Mouse (Mus musculus): ENCODE results near the gene Slc7a11.

Gene Slc7a11

GRCm38 (mm10) chr3:49867147-49867950, 576.1 kb downstream of the Slc7a11 start:
- DNase-seq (ENCODE audit: low spot score in 2 of 2), result no peak

- peak in 1 of 2 experiments; percentile 16 for DNase-seq (ENCODE audit: low spot score in 2 of 2)
These were observed 577.3 kb downstream of the Slc7a11 start for GRCm38 (mm10) chr3:49866061-49866515.

- no peak for DNase-seq (ENCODE audit: low spot score in 2 of 2)
These were observed 586.6 kb downstream of the Slc7a11 start for GRCm38 (mm10) chr3:49856797-49857196.

- DNase-seq (ENCODE audit: low spot score in 2 of 2), result no peak
These were observed 589.1 kb downstream of the Slc7a11 start for GRCm38 (mm10) chr3:49854277-49854676.

- no peak for DNase-seq (ENCODE audit: low spot score in 2 of 2)
These were observed 600.4 kb downstream of the Slc7a11 start for GRCm38 (mm10) chr3:49842971-49843370.
